Mouse (Mus musculus): ENCODE data around the gene Tubb5.

- no peak for TF ChIP-seq CTCF (IDR thresholded peaks at IDR 0.05; ENCODE audit: borderline replicate concordance, insufficient read depth, low read depth, low read length)
- TF ChIP-seq POLR2A (IDR thresholded peaks at IDR 0.05; ENCODE audit: borderline replicate concordance, insufficient read depth, low read length): no peak
These were observed 3.9 kb upstream of the Tubb5 start for GRCm38 (mm10) chr17:35842006-35842405.
